Mouse (Mus musculus) lung, postnatal 0 days (tissue): ENCODE data around the gene B4galnt4. TPM values are rescaled to one million over a fixed set of nuclear protein-coding genes. Genes with fewer than 3 reads are reported as not detected.
A peak's percentile ranks its signal among the peaks of the same experiment; 100 is the strongest.

Experiments
- ATAC-seq: fragments of 200-750 bp; cut with Nextera tagmentation; 2 replicates; pipeline ENCODE4 v1.8.0; 2017; ENCODE audit warnings: moderate library complexity
- DNase-seq: peaks from one replicate; pipeline ENCODE4 v3.0.0-alpha.2; 2016; ENCODE audit warnings: low spot score
- H3K27ac ChIP-seq: fragments of 300-500 bp; sonication (generic); 2 replicates; pipeline ENCODE4 v1.5.1; 2014; ENCODE audit warnings: antibody characterized with exemption, mild to moderate bottlenecking, low read length, mixed read lengths
- H3K27me3 ChIP-seq: fragments of 300-500 bp; sonication (generic); replicated peaks from 2 replicates; pipeline ENCODE4 v1.6.1; 2014; ENCODE audit warnings: low read length, mixed read lengths; ENCODE audit not compliant: insufficient read depth
- H3K36me3 ChIP-seq: fragments of 300-500 bp; sonication (generic); 2 replicates; pipeline ENCODE4 v1.6.1; 2014; ENCODE audit warnings: low read length, mixed read lengths; ENCODE audit not compliant: insufficient read depth
- H3K4me1 ChIP-seq: fragments of 300-500 bp; sonication (generic); 2 replicates; pipeline ENCODE4 v1.6.1; 2014; ENCODE audit warnings: antibody characterized with exemption, low read depth, low read length, mixed read lengths; ENCODE audit not compliant: insufficient read depth
- H3K4me2 ChIP-seq: fragments of 300-500 bp; sonication (generic); replicated peaks from 2 replicates; pipeline ENCODE4 v1.6.1; 2014; ENCODE audit warnings: low read depth, mild to moderate bottlenecking, low read length, moderate library complexity, mixed read lengths
- H3K4me3 ChIP-seq: fragments of 300-500 bp; sonication (generic); 2 replicates; pipeline ENCODE4 v1.5.1; 2014; ENCODE audit warnings: low read depth, low read length
- H3K9ac ChIP-seq: fragments of 300-500 bp; sonication (generic); replicated peaks from 2 replicates; pipeline ENCODE4 v1.6.1; 2014; ENCODE audit warnings: low read depth, mild to moderate bottlenecking
- H3K9me3 ChIP-seq: fragments of 300-500 bp; sonication (generic); 2 replicates; pipeline ENCODE4 v1.6.1; 2016; ENCODE audit warnings: low read length, mixed read lengths
- CTCF ChIP-seq: IDR thresholded peaks from 2 replicates; pipeline ENCODE4 v1.5.1; 2016; ENCODE audit warnings: antibody characterized with exemption, mild to moderate bottlenecking
- EP300 ChIP-seq: IDR thresholded peaks from 2 replicates; pipeline ENCODE4 v1.6.1; 2016; ENCODE audit warnings: antibody characterized with exemption, mild to moderate bottlenecking, control low read depth
- whole genome bisulfite sequencing: fragments of 180-500 bp; shearing (Covaris S2); extraction: QIAGEN DNeasy Blood & Tissue Kit; methylation state at CpG from one replicate; pipeline ENCODE4 v1.1.7; 2014; 5-methylcytosine and 5-hydroxymethylcytosine counted together
- polyA plus RNA-seq: library from polyadenylated mRNA; unstranded; fragments of >200 nt; fragmentation: Nextera tagmentation; extraction: Ambion mirVana; gene quantifications from 2 replicates; pipeline ENCODE4 v1.2.1, GENCODE M21; 2015

B4galnt4 gene
- polyA plus RNA-seq, 1 experiment from 2014 or later: 0.13 TPM

- Histone ChIP-seq H3K36me3 (no peaks in the 10 kb centered on the region), H3K9ac (no peak overlapping the region), H3K4me2 (no peak overlapping the region), H3K9me3 (no peaks in the 10 kb centered on the region), H3K27ac (no peak overlapping the region), H3K4me1 (peaks cover 2% of the 10 kb centered on the region; the same call in 1 of the 2 replicates), H3K27me3 (peaks cover 5% of the 10 kb centered on the region; the same call in 1 of the 2 replicates), H3K4me3 (no peak overlapping the region)
- 73% methylated on average over 8 of the region's 8 CpGs for WGBS
- no peak for TF ChIP-seq EP300
- TF ChIP-seq CTCF: no peak
- no peak for ATAC-seq
- no peak for DNase-seq
Observed at GRCm38 (mm10) chr7:141090228-141090627, 29.3 kb downstream of the B4galnt4 start.

- H3K9ac ChIP-seq: no peak overlapping the region
- 6% methylated on average over 37 of the region's 37 CpGs for WGBS
Observed at GRCm38 (mm10) chr7:141092051-141092735, 31.3 kb downstream of the B4galnt4 start.

GRCm38 (mm10) chr7:141093950-141094349 lies 33.0 kb downstream of the B4galnt4 start:
- no peak overlapping the region for H3K27ac ChIP-seq

More at GRCm38 (mm10) chr7:141092051-141092735, 31.3 kb downstream of the B4galnt4 start:
- Histone ChIP-seq H3K9me3 (no peaks in the 10 kb centered on the region), H3K4me3 (no peak overlapping the region), H3K4me2 (peak overlapping the region; percentile 36), H3K4me1 (peaks cover 2% of the 10 kb centered on the region; the same call in 1 of the 2 replicates), H3K27ac (no peak overlapping the region), H3K27me3 (peaks cover 5% of the 10 kb centered on the region; the same call in 1 of the 2 replicates), H3K36me3 (no peaks in the 10 kb centered on the region)
- ATAC-seq (peak; percentile 93), DNase-seq (peak; percentile 94)
- TF ChIP-seq CTCF (peak; percentile 78), EP300 (no peak)

GRCm38 (mm10) chr7:141094487-141095205 lies 33.7 kb downstream of the B4galnt4 start:
- no peaks in the 10 kb centered on the region for H3K36me3 ChIP-seq
- WGBS: 61% methylated on average over 15 of the region's 15 CpGs
- no peak overlapping the region for H3K4me2 ChIP-seq
- H3K9ac ChIP-seq: no peak overlapping the region
- TF ChIP-seq EP300: no peak
- TF ChIP-seq CTCF: no peak
- no peak overlapping the region for H3K4me3 ChIP-seq
- ATAC-seq (no peak), DNase-seq (no peak)
- no peaks in the 10 kb centered on the region for H3K27me3 ChIP-seq
- peaks cover 2% of the 10 kb centered on the region; the same call in 1 of the 2 replicates for H3K4me1 ChIP-seq
- H3K9me3 ChIP-seq: no peaks in the 10 kb centered on the region
- H3K27ac ChIP-seq: no peak overlapping the region

More at GRCm38 (mm10) chr7:141093950-141094349, 33.0 kb downstream of the B4galnt4 start:
- no peak for TF ChIP-seq CTCF
- no peak for TF ChIP-seq EP300
- Histone ChIP-seq H3K36me3 (no peaks in the 10 kb centered on the region), H3K4me3 (no peak overlapping the region), H3K9ac (no peak overlapping the region), H3K9me3 (no peaks in the 10 kb centered on the region), H3K27me3 (peaks cover 5% of the 10 kb centered on the region; the same call in 1 of the 2 replicates), H3K4me2 (no peak overlapping the region), H3K4me1 (peaks cover 2% of the 10 kb centered on the region; the same call in 1 of the 2 replicates)
- WGBS: 81% methylated on average over 6 of the region's 6 CpGs
- DNase-seq (no peak), ATAC-seq (no peak)

GRCm38 (mm10) chr7:141096021-141096420 lies 35.1 kb downstream of the B4galnt4 start:
- no peaks in the 10 kb centered on the region for H3K27me3 ChIP-seq
- no peak for DNase-seq
- no peak overlapping the region for H3K9ac ChIP-seq
- H3K4me3 ChIP-seq: no peak overlapping the region
- H3K4me2 ChIP-seq: peak overlapping the region; percentile 34
- no peaks in the 10 kb centered on the region for H3K9me3 ChIP-seq
- no peak for ATAC-seq
- TF ChIP-seq EP300 (no peak), CTCF (no peak)
- no peak overlapping the region for H3K27ac ChIP-seq
- WGBS: 71% methylated on average over 6 of the region's 6 CpGs
- peaks cover 2% of the 10 kb centered on the region; the same call in 1 of the 2 replicates for H3K4me1 ChIP-seq
- H3K36me3 ChIP-seq: no peaks in the 10 kb centered on the region

GRCm38 (mm10) chr7:141096649-141097056 lies 35.7 kb downstream of the B4galnt4 start:
- Histone ChIP-seq H3K36me3 (no peaks in the 10 kb centered on the region), H3K4me2 (peak overlapping the region; percentile 34), H3K27me3 (no peaks in the 10 kb centered on the region), H3K4me3 (no peak overlapping the region), H3K9ac (no peak overlapping the region), H3K9me3 (no peaks in the 10 kb centered on the region), H3K4me1 (peaks cover 2% of the 10 kb centered on the region; the same call in 1 of the 2 replicates), H3K27ac (no peak overlapping the region)
- DNase-seq (peak; percentile 78), ATAC-seq (peak; percentile 74)
- TF ChIP-seq CTCF: peak; percentile 46
- peak; percentile 67 for TF ChIP-seq EP300
- 48% methylated on average over 6 of the region's 6 CpGs for WGBS
